Mouse (Mus musculus) small intestine, adult 2 months (tissue): ENCODE data around the gene Mcee.

Source experiments
- CTCF ChIP-seq: fragments of 200-500 bp; IDR thresholded peaks from 2 replicates; pipeline ENCODE4 v1.5.1; 2012; ENCODE audit warnings: low read depth, mild to moderate bottlenecking, control low read depth, inconsistent platforms, low read length, moderate library complexity, mixed read lengths; ENCODE audit not compliant: insufficient replicate concordance, insufficient read length; ENCODE audit errors: extremely low read depth
- POLR2A ChIP-seq: fragments of 200-500 bp; IDR thresholded peaks from 2 replicates; pipeline ENCODE4 v1.6.1; 2012; ENCODE audit warnings: low read depth, mild to moderate bottlenecking, control low read depth, inconsistent platforms, low read length, moderate library complexity

DNA sequence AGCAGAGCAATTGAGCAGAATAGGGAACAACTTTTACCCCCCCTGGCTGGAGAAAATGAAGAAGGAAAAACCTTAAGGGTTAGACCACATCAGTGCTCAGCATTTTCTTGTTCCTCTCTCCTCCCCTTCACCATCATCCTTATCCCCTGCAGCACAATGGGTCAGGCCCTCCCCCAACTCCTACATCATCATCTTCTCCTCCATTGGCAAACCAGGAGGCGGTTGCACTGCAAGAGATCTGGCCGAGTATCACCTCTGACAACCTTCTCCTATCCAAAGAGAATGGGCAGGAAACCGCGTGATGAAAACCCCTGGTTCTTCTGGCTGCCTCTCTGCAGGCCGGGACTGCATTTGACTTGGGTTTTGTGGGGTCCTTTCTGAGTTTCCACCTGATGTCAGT, 35.7 kb upstream of the Mcee start:
- no peak for TF ChIP-seq POLR2A
- no peak for TF ChIP-seq CTCF
